Mouse (Mus musculus): Measurements from ENCODE around the gene Eme1.
A peak's percentile ranks its signal among the peaks of the same experiment; 100 is the strongest.

The Eme1 gene

GRCm38 (mm10) chr11:94646457-94646856 is 7.3 kb downstream of the Eme1 start:
- no peak for DNase-seq (ENCODE audit: low spot score in 2 of 2)

- DNase-seq (ENCODE audit: low spot score in 2 of 2), result no peak
Observed at GRCm38 (mm10) chr11:94644461-94645219, 9.1 kb downstream of the Eme1 start.

GRCm38 (mm10) chr11:94634431-94634830 is 19.3 kb downstream of the Eme1 start:
- DNase-seq (ENCODE audit: low spot score in 2 of 2), result no peak

- DNase-seq (ENCODE audit: low spot score in 2 of 2), result no peak
Observed at GRCm38 (mm10) chr11:94632988-94633387, 20.8 kb downstream of the Eme1 start.

GRCm38 (mm10) chr11:94631969-94632368 is 21.8 kb downstream of the Eme1 start:
- no peak for DNase-seq (ENCODE audit: low spot score in 2 of 2)

- no peak for DNase-seq (ENCODE audit: low spot score in 2 of 2)
Observed at GRCm38 (mm10) chr11:94630199-94631011, 23.4 kb downstream of the Eme1 start.

GRCm38 (mm10) chr11:94629884-94630198 is 23.9 kb downstream of the Eme1 start:
- no peak for DNase-seq (ENCODE audit: low spot score in 2 of 2)

- DNase-seq (ENCODE audit: low spot score in 2 of 2), result peak; percentile 92 to 94
Observed at GRCm38 (mm10) chr11:94629199-94629883, 24.4 kb downstream of the Eme1 start, which contains the start of gene Lrrc59. Gene Lrrc59, plus strand, starts transcription at chr11:94629767.

GRCm38 (mm10) chr11:94622162-94622561 is 31.6 kb downstream of the Eme1 start:
- no peak for DNase-seq (ENCODE audit: low spot score in 2 of 2)

GRCm38 (mm10) chr11:94621458-94621852 is 32.3 kb downstream of the Eme1 start:
- DNase-seq (ENCODE audit: low spot score in 2 of 2), result no peak

GRCm38 (mm10) chr11:94620766-94621457 is 32.9 kb downstream of the Eme1 start:
- DNase-seq (ENCODE audit: low spot score in 2 of 2), result no peak

GRCm38 (mm10) chr11:94617646-94618045 is 36.1 kb downstream of the Eme1 start:
- DNase-seq (ENCODE audit: low spot score in 2 of 2), result no peak

GRCm38 (mm10) chr11:94615494-94615893 is 38.3 kb downstream of the Eme1 start:
- DNase-seq (ENCODE audit: low spot score in 2 of 2), result no peak

- DNase-seq (ENCODE audit: low spot score in 2 of 2), result no peak
Observed at GRCm38 (mm10) chr11:94614603-94615002, 39.2 kb downstream of the Eme1 start.

GRCm38 (mm10) chr11:94610744-94611740 is 42.7 kb downstream of the Eme1 start:
- peak in 1 of 2 experiments; percentile 4 for DNase-seq (ENCODE audit: low spot score in 2 of 2)

GRCm38 (mm10) chr11:94602356-94602955 is 51.3 kb downstream of the Eme1 start:
- no peak for DNase-seq (ENCODE audit: low spot score in 2 of 2)

- peak; percentile 41 to 64 for DNase-seq (ENCODE audit: low spot score in 2 of 2)
Observed at GRCm38 (mm10) chr11:94601321-94602281, 52.2 kb downstream of the Eme1 start, which contains the start of gene Acsf2. Gene Acsf2, minus strand, starts transcription at chr11:94601871.

- no peak for DNase-seq (ENCODE audit: low spot score in 2 of 2)
Observed at GRCm38 (mm10) chr11:94600447-94600846, 53.3 kb downstream of the Eme1 start.

Data from natural killer cell, adult 2 months (primary cell).